Mouse (Mus musculus): Measurements from ENCODE around the gene Olfr1449. TPM values are rescaled to one million over a fixed set of nuclear protein-coding genes. Genes with fewer than 3 reads are reported as not detected.

Gene Olfr1449
- total and polyA plus RNA-seq, 2 experiments = not detected

Other genes starting within 250 kb of the Olfr1449 start
- 146 and 154 TPM in 2 replicates for gene Keg1, start 235.1 kb upstream of the Olfr1449 start, total RNA-seq (2014; rRNA removed)
- 67.6 and 93.4 TPM in 2 replicates for gene Keg1, start 235.1 kb upstream of the Olfr1449 start, polyA plus RNA-seq (2012; rRNA removed)
- gene Cntf, start 165.2 kb upstream of the Olfr1449 start, total RNA-seq (2014; rRNA removed) = 1.4 and 3.0 TPM in 2 replicates
- gene Cntf, start 165.2 kb upstream of the Olfr1449 start, polyA plus RNA-seq (2012; rRNA removed) = 0.66 TPM in 2 replicates
- gene Zfp91, start 134.7 kb upstream of the Olfr1449 start, total RNA-seq (2014; rRNA removed) = 35.2 and 38.7 TPM in 2 replicates
- 11.8 and 12.3 TPM in 2 replicates for gene Zfp91, start 134.7 kb upstream of the Olfr1449 start, polyA plus RNA-seq (2012; rRNA removed)
- gene Lpxn, start 134.6 kb upstream of the Olfr1449 start, total RNA-seq (2014; rRNA removed) = 2.6 and 4.4 TPM in 2 replicates
- gene Lpxn, start 134.6 kb upstream of the Olfr1449 start, polyA plus RNA-seq (2012; rRNA removed) = 0.92 and 1.2 TPM in 2 replicates
- gene Gm5244, start 84.2 kb upstream of the Olfr1449 start, total RNA-seq (2014; rRNA removed) = not detected in 2 replicates
- gene Gm5244, start 84.2 kb upstream of the Olfr1449 start, polyA plus RNA-seq (2012; rRNA removed) = not detected in 2 replicates
- gene Olfr1444, start 73.6 kb upstream of the Olfr1449 start, total RNA-seq (2014; rRNA removed) = not detected in 2 replicates
- gene Olfr1444, start 73.6 kb upstream of the Olfr1449 start, polyA plus RNA-seq (2012; rRNA removed) = not detected in 2 replicates
- gene Olfr1445, start 47.0 kb upstream of the Olfr1449 start, total RNA-seq (2014; rRNA removed) = not detected in 2 replicates
- not detected in 2 replicates for gene Olfr1445, start 47.0 kb upstream of the Olfr1449 start, polyA plus RNA-seq (2012; rRNA removed)
- gene Olfr1446, start 37.3 kb upstream of the Olfr1449 start, total RNA-seq (2014; rRNA removed) = not detected in 2 replicates
- not detected in 2 replicates for gene Olfr1446, start 37.3 kb upstream of the Olfr1449 start, polyA plus RNA-seq (2012; rRNA removed)
- not detected in 2 replicates for gene Olfr1447, start 27.1 kb upstream of the Olfr1449 start, total RNA-seq (2014; rRNA removed)
- gene Olfr1447, start 27.1 kb upstream of the Olfr1449 start, polyA plus RNA-seq (2012; rRNA removed) = not detected in 2 replicates
- not detected in 2 replicates for gene Olfr1448, start 6.4 kb upstream of the Olfr1449 start, total RNA-seq (2014; rRNA removed)
- gene Olfr1448, start 6.4 kb upstream of the Olfr1449 start, polyA plus RNA-seq (2012; rRNA removed) = not detected in 2 replicates
- not detected in 2 replicates for gene Olfr1450, start 19.4 kb downstream of the Olfr1449 start, total RNA-seq (2014; rRNA removed)
- gene Olfr1450, start 19.4 kb downstream of the Olfr1449 start, polyA plus RNA-seq (2012; rRNA removed) = not detected in 2 replicates
- not detected in 2 replicates for gene Olfr1451, start 64.2 kb downstream of the Olfr1449 start, total RNA-seq (2014; rRNA removed)
- gene Olfr1451, start 64.2 kb downstream of the Olfr1449 start, polyA plus RNA-seq (2012; rRNA removed) = not detected in 2 replicates
- gene Olfr1453, start 97.5 kb downstream of the Olfr1449 start, total RNA-seq (2014; rRNA removed) = not detected in 2 replicates
- not detected in 2 replicates for gene Olfr1453, start 97.5 kb downstream of the Olfr1449 start, polyA plus RNA-seq (2012; rRNA removed)
- gene Olfr1454, start 129.8 kb downstream of the Olfr1449 start, total RNA-seq (2014; rRNA removed) = not detected in 2 replicates
- gene Olfr1454, start 129.8 kb downstream of the Olfr1449 start, polyA plus RNA-seq (2012; rRNA removed) = not detected in 2 replicates
- not detected in 2 replicates for gene Olfr1457, start 167.1 kb downstream of the Olfr1449 start, total RNA-seq (2014; rRNA removed)
- not detected in 2 replicates for gene Olfr1457, start 167.1 kb downstream of the Olfr1449 start, polyA plus RNA-seq (2012; rRNA removed)
- gene Olfr1458, start 175.9 kb downstream of the Olfr1449 start, total RNA-seq (2014; rRNA removed) = not detected in 2 replicates
- gene Olfr1458, start 175.9 kb downstream of the Olfr1449 start, polyA plus RNA-seq (2012; rRNA removed) = not detected in 2 replicates
- gene Olfr1459, start 218.7 kb downstream of the Olfr1449 start, total RNA-seq (2014; rRNA removed) = not detected in 2 replicates
- gene Olfr1459, start 218.7 kb downstream of the Olfr1449 start, polyA plus RNA-seq (2012; rRNA removed) = not detected in 2 replicates
- gene Olfr1461, start 232.2 kb downstream of the Olfr1449 start, total RNA-seq (2014; rRNA removed) = not detected in 2 replicates
- not detected in 2 replicates for gene Olfr1461, start 232.2 kb downstream of the Olfr1449 start, polyA plus RNA-seq (2012; rRNA removed)

Data from liver, adult 2 months (tissue).